Mouse (Mus musculus) CD4-positive helper T cell, adult 2 months (primary cell): Measurements from ENCODE around the gene Dlgap1.

ENCODE experiments used
- DNase-seq: peaks from one replicate; pipeline ENCODE4 v3.0.0-alpha.2; 2012; ENCODE audit warnings: low read depth, missing footprints, low spot score

Gene Dlgap1

GRCm38 (mm10) chr17:70172500-70173036 is 203.7 kb downstream of the Dlgap1 start:
- no peak for DNase-seq

- no peak for DNase-seq
Observed at GRCm38 (mm10) chr17:70173916-70174315, 205.0 kb downstream of the Dlgap1 start.

GRCm38 (mm10) chr17:70191228-70191627 is 222.4 kb downstream of the Dlgap1 start:
- DNase-seq = no peak

- DNase-seq = no peak
Observed at GRCm38 (mm10) chr17:70222891-70223290, 254.0 kb downstream of the Dlgap1 start.

- no peak for DNase-seq
Observed at GRCm38 (mm10) chr17:70247342-70247741, 278.5 kb downstream of the Dlgap1 start.

GRCm38 (mm10) chr17:70248250-70248649 is 279.4 kb downstream of the Dlgap1 start:
- DNase-seq = no peak

- no peak for DNase-seq
Observed at GRCm38 (mm10) chr17:70252476-70252875, 283.6 kb downstream of the Dlgap1 start.

GRCm38 (mm10) chr17:70256371-70256770 is 287.5 kb downstream of the Dlgap1 start:
- DNase-seq = no peak

GRCm38 (mm10) chr17:70263156-70263555 is 294.3 kb downstream of the Dlgap1 start:
- no peak for DNase-seq

- no peak for DNase-seq
Observed at GRCm38 (mm10) chr17:70272125-70272524, 303.3 kb downstream of the Dlgap1 start.

- DNase-seq = no peak
Observed at GRCm38 (mm10) chr17:70287708-70288107, 318.8 kb downstream of the Dlgap1 start.

- no peak for DNase-seq
Observed at GRCm38 (mm10) chr17:70294106-70294505, 325.2 kb downstream of the Dlgap1 start.

GRCm38 (mm10) chr17:70301941-70302478 is 333.1 kb downstream of the Dlgap1 start:
- DNase-seq = no peak

GRCm38 (mm10) chr17:70302656-70303055 is 333.8 kb downstream of the Dlgap1 start:
- DNase-seq = no peak

GRCm38 (mm10) chr17:70305021-70305420 is 336.1 kb downstream of the Dlgap1 start:
- DNase-seq = no peak

GRCm38 (mm10) chr17:70307418-70308176 is 338.7 kb downstream of the Dlgap1 start:
- DNase-seq = no peak

- no peak for DNase-seq
Observed at GRCm38 (mm10) chr17:70308364-70309231, 339.7 kb downstream of the Dlgap1 start.

GRCm38 (mm10) chr17:70316327-70316726 is 347.5 kb downstream of the Dlgap1 start:
- DNase-seq = no peak

- DNase-seq = no peak
Observed at GRCm38 (mm10) chr17:70317779-70318178, 348.9 kb downstream of the Dlgap1 start.

- no peak for DNase-seq
Observed at GRCm38 (mm10) chr17:70321976-70322375, 353.1 kb downstream of the Dlgap1 start.

GRCm38 (mm10) chr17:70333440-70333839 is 364.6 kb downstream of the Dlgap1 start:
- no peak for DNase-seq

- no peak for DNase-seq
Observed at GRCm38 (mm10) chr17:70334171-70334570, 365.3 kb downstream of the Dlgap1 start.
